Mouse (Mus musculus) stomach, embryonic 14.5 days (tissue): ENCODE measurements at regions not wholly inside any gene's neighbourhood (a gene's known extent, or its start where the extent isn't known, plus 50 kb on each side); places are given as distances from the start of the nearest gene placed in this dataset.

Source experiments
- ATAC-seq: fragments of 200-750 bp; cut with Nextera tagmentation; 2 replicates; pipeline ENCODE4 v1.8.0; 2017; ENCODE audit warnings: low read depth, moderate TSS enrichment; ENCODE audit not compliant: insufficient number of reproducible peaks, insufficient read depth, low FRiP score
- H3K27ac ChIP-seq: fragments of 300-500 bp; sonication (generic); 2 replicates; pipeline ENCODE4 v1.5.1; 2014; ENCODE audit warnings: mild to moderate bottlenecking, low read length, moderate library complexity, mixed read lengths
- H3K27me3 ChIP-seq: fragments of 300-500 bp; sonication (generic); 2 replicates; pipeline ENCODE4 v1.6.1; 2014; ENCODE audit warnings: low read length, control low read depth, mixed read lengths; ENCODE audit not compliant: control insufficient read depth, insufficient read depth
- H3K36me3 ChIP-seq: fragments of 300-500 bp; sonication (generic); 2 replicates; pipeline ENCODE4 v1.6.1; 2014; ENCODE audit warnings: mild to moderate bottlenecking, control low read depth, low read length, moderate library complexity, mixed read lengths; ENCODE audit not compliant: control insufficient read depth, insufficient read depth
- H3K4me1 ChIP-seq: fragments of 300-500 bp; sonication (generic); 2 replicates; pipeline ENCODE4 v1.6.1; 2014; ENCODE audit warnings: low read length, control low read depth, mixed read lengths; ENCODE audit not compliant: control insufficient read depth, insufficient read depth
- H3K4me2 ChIP-seq: fragments of 300-500 bp; sonication (generic); replicated peaks from 2 replicates; pipeline ENCODE4 v1.6.1; 2014; ENCODE audit warnings: low read depth, low read length, control low read depth
- H3K4me3 ChIP-seq: fragments of 300-500 bp; sonication (generic); 2 replicates; pipeline ENCODE4 v1.5.1; 2014; ENCODE audit warnings: low read depth, low read length, control low read depth
- H3K9ac ChIP-seq: fragments of 300-500 bp; sonication (generic); replicated peaks from 2 replicates; pipeline ENCODE4 v1.6.1; 2014; ENCODE audit warnings: low read depth, mild to moderate bottlenecking, control low read depth, low read length, moderate library complexity, mixed read lengths
- H3K9me3 ChIP-seq: fragments of 300-500 bp; sonication (generic); 2 replicates; pipeline ENCODE4 v1.6.1; 2016; ENCODE audit warnings: low read depth, low read length, control low read depth; ENCODE audit not compliant: control insufficient read depth
- WGBS: fragments of 180-500 bp; shearing (Covaris S2); extraction: QIAGEN DNeasy Blood & Tissue Kit; methylation state at CpG from one replicate; pipeline ENCODE4 v1.1.7; 2014; 5-methylcytosine and 5-hydroxymethylcytosine counted together

DNA sequence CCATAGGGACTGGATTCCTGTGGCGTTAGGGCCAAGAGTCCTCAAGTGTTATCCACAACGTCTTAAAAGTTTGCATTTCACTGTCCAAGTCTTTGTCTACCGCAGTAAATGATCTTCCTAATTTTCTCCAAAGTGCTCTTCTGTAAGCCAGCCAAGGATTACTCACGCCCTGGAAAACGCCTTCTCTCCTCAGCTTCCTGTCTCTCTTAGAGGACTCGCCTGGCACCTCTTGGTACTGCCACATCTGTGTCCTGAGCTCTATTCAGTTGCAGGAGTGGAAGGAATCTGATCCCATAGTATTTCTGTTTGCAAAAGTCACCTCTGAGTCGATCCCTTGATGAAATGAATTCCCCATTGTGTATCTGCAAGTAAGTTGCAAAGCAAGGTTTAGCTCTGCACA lies 179.7 kb upstream of the Gpc5 start:
- Histone ChIP-seq H3K4me3 (no peak overlapping the region), H3K9ac (no peak overlapping the region), H3K36me3 (no peaks in the 10 kb centered on the region), H3K27ac (no peak overlapping the region), H3K9me3 (no peaks in the 10 kb centered on the region), H3K27me3 (no peaks in the 10 kb centered on the region), H3K4me2 (no peak overlapping the region), H3K4me1 (no peaks in the 10 kb centered on the region)
- 48% methylated on average over 7 of the region's 7 CpGs for WGBS
- no peak for ATAC-seq

GRCm38 (mm10) chr14:114913238-114913637 lies 178.8 kb upstream of the Gpc5 start:
- H3K4me1 ChIP-seq = no peaks in the 10 kb centered on the region
- 34% methylated on average over 5 of the region's 5 CpGs for WGBS
- no peaks in the 10 kb centered on the region for H3K27me3 ChIP-seq
- no peak overlapping the region for H3K9ac ChIP-seq
- H3K4me3 ChIP-seq = no peak overlapping the region
- H3K9me3 ChIP-seq = no peaks in the 10 kb centered on the region
- no peaks in the 10 kb centered on the region for H3K36me3 ChIP-seq
- ATAC-seq = no peak
- H3K27ac ChIP-seq = no peak overlapping the region
- no peak overlapping the region for H3K4me2 ChIP-seq

- Histone ChIP-seq H3K27me3 (no peaks in the 10 kb centered on the region), H3K36me3 (no peaks in the 10 kb centered on the region), H3K9ac (no peak overlapping the region), H3K9me3 (no peaks in the 10 kb centered on the region), H3K4me3 (no peak overlapping the region), H3K4me1 (no peaks in the 10 kb centered on the region), H3K27ac (no peak overlapping the region), H3K4me2 (no peak overlapping the region)
- WGBS = 75% methylated on average over 6 of the region's 6 CpGs
- ATAC-seq = no peak
Observed at GRCm38 (mm10) chr14:114945744-114946143, 146.3 kb upstream of the Gpc5 start.

- no peak for ATAC-seq
- H3K4me2 ChIP-seq = no peak overlapping the region
- H3K9me3 ChIP-seq = no peaks in the 10 kb centered on the region
- no peaks in the 10 kb centered on the region for H3K36me3 ChIP-seq
- 77% methylated on average over 7 of the region's 7 CpGs for WGBS
- H3K4me1 ChIP-seq = no peaks in the 10 kb centered on the region
- no peaks in the 10 kb centered on the region for H3K27me3 ChIP-seq
- no peak overlapping the region for H3K4me3 ChIP-seq
- no peak overlapping the region for H3K27ac ChIP-seq
- no peak overlapping the region for H3K9ac ChIP-seq
Observed at GRCm38 (mm10) chr14:114946321-114946720, 145.7 kb upstream of the Gpc5 start.

DNA sequence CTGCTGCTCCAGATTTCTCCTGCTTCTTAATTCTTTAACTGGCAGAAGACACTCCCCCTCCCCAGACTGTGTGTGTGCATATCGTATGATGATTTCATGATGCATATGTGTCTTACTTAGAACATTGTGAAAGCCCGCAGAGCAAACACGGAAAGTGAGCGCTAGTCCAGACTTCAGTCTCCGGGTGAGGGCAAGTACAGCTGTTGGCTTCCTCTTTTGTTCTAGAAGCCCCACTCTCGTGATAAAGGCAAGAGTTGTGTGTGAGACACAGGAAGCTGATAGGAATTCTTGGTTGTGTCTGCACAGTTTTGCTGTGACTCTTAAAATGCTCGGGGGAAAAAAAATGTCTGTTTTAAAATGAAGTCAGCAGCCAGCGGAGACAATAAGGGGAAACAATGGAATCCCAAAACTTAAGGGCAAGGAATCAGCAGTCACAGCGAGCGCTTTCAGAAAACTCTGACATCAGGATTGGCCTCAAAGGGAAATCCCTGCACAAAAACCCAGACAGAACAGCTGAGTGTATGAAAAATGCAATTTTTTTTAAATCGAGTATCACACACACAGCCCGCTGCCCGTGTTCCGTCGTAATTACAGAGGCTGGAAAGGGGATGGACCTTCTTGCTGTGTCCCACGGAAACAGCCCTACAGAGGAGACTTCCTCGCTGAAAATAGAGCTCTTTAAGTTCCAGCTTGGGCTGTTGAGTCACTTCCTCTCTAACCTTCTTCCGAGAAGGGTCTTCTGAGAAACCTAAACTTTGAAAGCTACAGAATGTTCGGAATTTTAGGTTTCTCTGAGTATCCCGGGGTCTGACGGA lies 143.5 kb upstream of the Gpc5 start:
- peak overlapping the region; percentile 26 for H3K4me2 ChIP-seq
- H3K27ac ChIP-seq = peak overlapping the region; percentile 4; the same call in 1 of the 2 replicates
- no peaks in the 10 kb centered on the region for H3K9me3 ChIP-seq
- no peak for ATAC-seq
- no peaks in the 10 kb centered on the region for H3K27me3 ChIP-seq
- no peaks in the 10 kb centered on the region for H3K36me3 ChIP-seq
- no peak overlapping the region for H3K9ac ChIP-seq
- no peaks in the 10 kb centered on the region for H3K4me1 ChIP-seq
- WGBS = 49% methylated on average over 21 of the region's 21 CpGs
- H3K4me3 ChIP-seq = no peak overlapping the region; the same call in 1 of the 2 replicates

GRCm38 (mm10) chr14:114949156-114949496 lies 142.9 kb upstream of the Gpc5 start:
- Histone ChIP-seq H3K27me3 (no peaks in the 10 kb centered on the region), H3K4me1 (no peaks in the 10 kb centered on the region), H3K27ac (peak overlapping the region; percentile 4; the same call in 1 of the 2 replicates), H3K4me2 (peak overlapping the region; percentile 26), H3K36me3 (no peaks in the 10 kb centered on the region), H3K4me3 (no peak overlapping the region), H3K9me3 (no peaks in the 10 kb centered on the region), H3K9ac (no peak overlapping the region)
- ATAC-seq = no peak
- 66% methylated on average over 5 of the region's 5 CpGs for WGBS

- Histone ChIP-seq H3K4me2 (no peak overlapping the region), H3K27me3 (no peaks in the 10 kb centered on the region), H3K4me1 (no peaks in the 10 kb centered on the region), H3K9me3 (no peaks in the 10 kb centered on the region), H3K36me3 (no peaks in the 10 kb centered on the region), H3K4me3 (no peak overlapping the region), H3K9ac (no peak overlapping the region), H3K27ac (no peak overlapping the region)
- ATAC-seq = no peak
- 13% methylated on average over 5 of the region's 5 CpGs for WGBS
Observed at GRCm38 (mm10) chr14:114952280-114952679, 139.7 kb upstream of the Gpc5 start.

DNA sequence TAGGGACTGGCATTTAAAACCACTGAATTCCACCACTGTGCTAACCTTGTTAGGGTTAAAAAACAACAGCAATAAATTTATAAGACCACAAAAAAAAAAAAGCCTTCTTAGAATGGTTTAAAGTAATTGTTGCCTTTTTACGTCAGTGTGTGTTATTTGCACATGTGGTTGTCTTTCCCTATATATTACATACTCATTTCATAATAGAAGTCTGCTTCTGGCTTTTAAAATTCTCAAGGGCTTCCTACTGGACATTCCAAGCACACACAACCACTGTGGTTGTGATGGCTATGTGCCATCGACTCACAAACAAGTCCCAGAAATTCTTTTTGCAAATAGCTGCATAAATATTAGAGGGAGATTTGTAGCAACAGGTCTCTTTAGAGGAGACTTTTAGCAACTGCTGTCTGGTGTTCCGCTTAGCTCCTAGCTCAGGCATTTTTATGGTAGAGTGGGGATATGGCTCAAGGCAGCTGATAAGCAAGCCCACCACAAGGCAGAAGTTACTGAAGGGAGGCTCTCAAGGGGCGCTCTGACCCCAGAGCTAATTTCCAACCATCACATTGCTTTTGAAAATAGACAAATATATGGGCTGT lies 138.8 kb upstream of the Gpc5 start:
- no peak overlapping the region for H3K4me3 ChIP-seq
- WGBS = 44% methylated on average over 4 of the region's 4 CpGs
- no peaks in the 10 kb centered on the region for H3K36me3 ChIP-seq
- H3K27ac ChIP-seq = no peak overlapping the region
- no peak for ATAC-seq
- no peaks in the 10 kb centered on the region for H3K9me3 ChIP-seq
- H3K9ac ChIP-seq = no peak overlapping the region
- no peak overlapping the region for H3K4me2 ChIP-seq
- H3K27me3 ChIP-seq = no peaks in the 10 kb centered on the region
- H3K4me1 ChIP-seq = no peaks in the 10 kb centered on the region
